Mouse (Mus musculus): ENCODE data around the gene Alyref.

DNA sequence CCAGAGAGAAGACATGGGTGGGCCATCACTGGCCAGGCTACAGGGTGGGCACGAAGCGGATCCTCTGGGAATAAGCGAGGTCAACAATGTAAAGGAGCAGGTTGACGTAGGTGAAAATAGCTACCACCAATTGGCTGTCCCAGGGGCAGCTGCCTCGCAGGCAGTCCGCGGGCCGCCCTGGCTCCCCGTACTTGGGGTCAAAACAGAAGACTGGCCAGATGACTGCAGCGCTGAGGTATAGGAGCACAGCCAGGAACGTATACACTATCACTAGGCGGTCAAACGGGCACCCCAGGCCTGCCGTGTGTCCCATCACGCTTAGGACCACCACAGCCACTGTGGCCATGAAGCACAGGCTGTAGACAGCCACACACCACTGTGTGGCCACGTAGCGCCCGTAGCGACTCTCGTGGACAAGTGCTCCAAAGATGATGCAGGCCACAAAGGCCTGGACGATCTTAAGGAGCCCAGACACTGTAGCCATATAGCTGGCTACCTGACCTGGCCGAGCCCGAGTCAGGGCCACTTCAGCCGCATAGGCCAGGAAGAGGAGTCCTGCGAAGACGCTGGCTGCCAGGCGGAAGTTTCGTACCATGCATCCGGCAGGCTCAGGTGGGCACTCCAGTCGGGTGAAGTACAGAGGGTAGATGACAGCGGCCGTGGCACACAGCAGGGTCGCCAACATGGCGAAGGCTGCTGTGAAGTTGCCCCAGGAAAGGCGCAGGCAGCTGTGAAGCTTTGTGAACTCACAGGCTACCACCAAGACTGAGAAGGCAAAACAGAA is 49.1 kb upstream of the Alyref start:
- no peak for TF ChIP-seq CTCF (conservative IDR thresholded peaks at IDR 0.05; ENCODE audit: low read length)
- TF ChIP-seq POU5F1 (IDR thresholded peaks at IDR 0.05; ENCODE audit: borderline replicate concordance, low read length): no peak
- no peak for TF ChIP-seq NANOG (IDR thresholded peaks at IDR 0.05; ENCODE audit: borderline replicate concordance, low read length)
